Mouse (Mus musculus): Measurements from ENCODE around the gene Taar7d. TPM values are rescaled to one million over a fixed set of nuclear protein-coding genes. Genes with fewer than 3 reads are reported as not detected.

The Taar7d gene
- not detected in 2 replicates for polyA plus RNA-seq (2012; ENCODE audit: insufficient read depth, insufficient read length, missing spikeins)

- Histone ChIP-seq H3K4me1 (ENCODE audit: control insufficient read depth, insufficient read depth, insufficient read length, low read length) (no peaks in the 10 kb centered on the region), H3K27ac (replicated peaks; ENCODE audit: low read depth, low read length) (no peak within 1 kb of the TSS), H3K4me3 (ENCODE audit: insufficient read depth, low read depth, low read length) (no peak within 1 kb of the TSS)
Observed at GRCm38 (mm10) chr10:24026922-24027321, at the start of gene Taar7d. Taar7d (plus strand) TSS chr10:24027222.

- no peak overlapping the region for H3K27ac ChIP-seq (replicated peaks; ENCODE audit: low read depth, low read length)
- no peak overlapping the region for H3K4me3 ChIP-seq (ENCODE audit: insufficient read depth, low read depth, low read length)
- no peaks in the 10 kb centered on the region for H3K4me1 ChIP-seq (ENCODE audit: control insufficient read depth, insufficient read depth, insufficient read length, low read length)
Observed at GRCm38 (mm10) chr10:23977958-23978357, 49.1 kb upstream of the Taar7d start.

- Histone ChIP-seq H3K4me1 (ENCODE audit: control insufficient read depth, insufficient read depth, insufficient read length, low read length) (no peaks in the 10 kb centered on the region), H3K4me3 (ENCODE audit: insufficient read depth, low read depth, low read length) (no peak overlapping the region), H3K27ac (replicated peaks; ENCODE audit: low read depth, low read length) (no peak overlapping the region)
Observed at GRCm38 (mm10) chr10:23978901-23979705, 47.9 kb upstream of the Taar7d start.

GRCm38 (mm10) chr10:23985546-23985945 is 41.5 kb upstream of the Taar7d start, which contains the start of gene Taar6:
Taar6 (minus strand) TSS chr10:23985646.
- H3K27ac ChIP-seq (replicated peaks; ENCODE audit: low read depth, low read length) = no peak within 1 kb of the TSS
- no peaks in the 10 kb centered on the region for H3K4me1 ChIP-seq (ENCODE audit: control insufficient read depth, insufficient read depth, insufficient read length, low read length)
- no peak within 1 kb of the TSS for H3K4me3 ChIP-seq (ENCODE audit: insufficient read depth, low read depth, low read length)

GRCm38 (mm10) chr10:23986419-23986818 is 40.6 kb upstream of the Taar7d start:
- Histone ChIP-seq H3K4me3 (ENCODE audit: insufficient read depth, low read depth, low read length) (no peak overlapping the region), H3K4me1 (ENCODE audit: control insufficient read depth, insufficient read depth, insufficient read length, low read length) (no peaks in the 10 kb centered on the region), H3K27ac (replicated peaks; ENCODE audit: low read depth, low read length) (no peak overlapping the region)

GRCm38 (mm10) chr10:23993381-23993780 is 33.6 kb upstream of the Taar7d start, which contains the start of gene Taar7a:
Taar7a (minus strand) TSS chr10:23993481.
- H3K4me1 ChIP-seq (ENCODE audit: control insufficient read depth, insufficient read depth, insufficient read length, low read length) = no peaks in the 10 kb centered on the region
- H3K27ac ChIP-seq (replicated peaks; ENCODE audit: low read depth, low read length) = no peak within 1 kb of the TSS
- no peak within 1 kb of the TSS for H3K4me3 ChIP-seq (ENCODE audit: insufficient read depth, low read depth, low read length)

GRCm38 (mm10) chr10:23999639-24000038 is 27.4 kb upstream of the Taar7d start, which contains the start of gene Taar7b:
Taar7b (plus strand) TSS chr10:23999939.
- Histone ChIP-seq H3K27ac (replicated peaks; ENCODE audit: low read depth, low read length) (no peak within 1 kb of the TSS), H3K4me1 (ENCODE audit: control insufficient read depth, insufficient read depth, insufficient read length, low read length) (no peaks in the 10 kb centered on the region), H3K4me3 (ENCODE audit: insufficient read depth, low read depth, low read length) (no peak within 1 kb of the TSS)

- no peak overlapping the region for H3K27ac ChIP-seq (replicated peaks; ENCODE audit: low read depth, low read length)
- H3K4me1 ChIP-seq (ENCODE audit: control insufficient read depth, insufficient read depth, insufficient read length, low read length) = no peaks in the 10 kb centered on the region
- no peak overlapping the region for H3K4me3 ChIP-seq (ENCODE audit: insufficient read depth, low read depth, low read length)
Observed at GRCm38 (mm10) chr10:24006442-24006841, 20.6 kb upstream of the Taar7d start.

- Histone ChIP-seq H3K4me3 (ENCODE audit: insufficient read depth, low read depth, low read length) (no peak overlapping the region), H3K4me1 (ENCODE audit: control insufficient read depth, insufficient read depth, insufficient read length, low read length) (no peaks in the 10 kb centered on the region), H3K27ac (replicated peaks; ENCODE audit: low read depth, low read length) (no peak overlapping the region)
Observed at GRCm38 (mm10) chr10:24007034-24007433, 20.0 kb upstream of the Taar7d start.

GRCm38 (mm10) chr10:24008143-24008542 is 18.9 kb upstream of the Taar7d start:
- no peak overlapping the region for H3K27ac ChIP-seq (replicated peaks; ENCODE audit: low read depth, low read length)
- no peaks in the 10 kb centered on the region for H3K4me1 ChIP-seq (ENCODE audit: control insufficient read depth, insufficient read depth, insufficient read length, low read length)
- no peak overlapping the region for H3K4me3 ChIP-seq (ENCODE audit: insufficient read depth, low read depth, low read length)

- Histone ChIP-seq H3K4me3 (ENCODE audit: insufficient read depth, low read depth, low read length) (no peak overlapping the region), H3K4me1 (ENCODE audit: control insufficient read depth, insufficient read depth, insufficient read length, low read length) (no peaks in the 10 kb centered on the region), H3K27ac (replicated peaks; ENCODE audit: low read depth, low read length) (no peak overlapping the region)
Observed at GRCm38 (mm10) chr10:24031347-24031746, 4.3 kb downstream of the Taar7d start.

- Histone ChIP-seq H3K27ac (replicated peaks; ENCODE audit: low read depth, low read length) (no peak within 1 kb of the TSS), H3K4me1 (ENCODE audit: control insufficient read depth, insufficient read depth, insufficient read length, low read length) (no peaks in the 10 kb centered on the region)
Observed at GRCm38 (mm10) chr10:24037314-24037713, 10.3 kb downstream of the Taar7d start, which contains the start of gene Taar7e. Taar7e (plus strand) TSS chr10:24037614.

GRCm38 (mm10) chr10:24040120-24040869 is 13.3 kb downstream of the Taar7d start:
- Histone ChIP-seq H3K27ac (replicated peaks; ENCODE audit: low read depth, low read length) (no peak overlapping the region), H3K4me1 (ENCODE audit: control insufficient read depth, insufficient read depth, insufficient read length, low read length) (no peaks in the 10 kb centered on the region), H3K4me3 (ENCODE audit: insufficient read depth, low read depth, low read length) (no peak overlapping the region)

More at GRCm38 (mm10) chr10:24037314-24037713, 10.3 kb downstream of the Taar7d start, which contains the start of gene Taar7e:
- H3K4me3 ChIP-seq (ENCODE audit: insufficient read depth, low read depth, low read length) = no peak within 1 kb of the TSS

GRCm38 (mm10) chr10:24049210-24049609 is 22.2 kb downstream of the Taar7d start, which contains the start of gene Taar7f:
Taar7f (plus strand) TSS chr10:24049510.
- Histone ChIP-seq H3K27ac (replicated peaks; ENCODE audit: low read depth, low read length) (no peak within 1 kb of the TSS), H3K4me1 (ENCODE audit: control insufficient read depth, insufficient read depth, insufficient read length, low read length) (no peaks in the 10 kb centered on the region), H3K4me3 (ENCODE audit: insufficient read depth, low read depth, low read length) (no peak within 1 kb of the TSS)

GRCm38 (mm10) chr10:24052039-24052438 is 25.0 kb downstream of the Taar7d start:
- H3K4me1 ChIP-seq (ENCODE audit: control insufficient read depth, insufficient read depth, insufficient read length, low read length) = no peaks in the 10 kb centered on the region
- no peak overlapping the region for H3K27ac ChIP-seq (replicated peaks; ENCODE audit: low read depth, low read length)
- H3K4me3 ChIP-seq (ENCODE audit: insufficient read depth, low read depth, low read length) = no peak overlapping the region
